ENCODE assay signal across 8 mouse cellular contexts in the genomic region with DNA sequence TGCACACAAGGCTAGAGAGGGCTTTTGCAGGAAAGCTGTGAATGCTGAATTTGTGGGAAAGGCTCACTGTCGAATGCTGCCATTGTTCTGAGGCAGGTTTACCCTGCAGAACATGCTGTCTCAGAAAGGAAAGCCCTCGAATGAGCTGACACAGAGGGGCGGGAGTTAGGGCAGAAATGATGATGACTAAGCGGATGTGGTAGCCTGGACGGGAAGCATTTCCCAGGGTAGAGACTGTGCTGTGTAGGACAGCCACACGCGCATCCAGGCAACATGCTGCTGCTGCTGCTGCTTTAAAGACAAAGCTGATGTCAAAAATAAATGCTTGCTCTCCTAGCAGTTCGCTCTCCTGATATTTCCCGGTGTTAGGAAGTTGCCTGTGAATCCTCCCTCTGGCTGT. TPM values are rescaled to one million over a fixed set of nuclear protein-coding genes. Genes with fewer than 3 reads are reported as not detected.
DNase-seq lines count a peak whose midpoint lies in the region; ATAC-seq and TF ChIP-seq lines count a peak whose summit lies in the region.

No protein-coding gene starts in this region.

- H3K36me3 ChIP-seq in intestine, embryonic 16.5 days (ENCODE audit: control insufficient read depth, insufficient read depth, low read length) = no peaks in the 10 kb centered on the region
- 0 out of 2 replicates have a peak, but pooled peaks cover 4% of the 10 kb centered on the region for H3K36me3 ChIP-seq in intestine, embryonic 15.5 days
- H3K36me3 ChIP-seq in liver, postnatal 0 days (replicated peaks; ENCODE audit: insufficient read depth, low read length) = peaks cover 20% of the 10 kb centered on the region
- no peaks in the 10 kb centered on the region; the same call in none of the 2 replicates for H3K36me3 ChIP-seq in stomach, embryonic 14.5 days (ENCODE audit: control insufficient read depth, insufficient read depth, low read length)

- no peaks in the 10 kb centered on the region for H3K9me3 ChIP-seq in intestine, embryonic 16.5 days (ENCODE audit: control insufficient read depth, low read length)
- H3K9me3 ChIP-seq in intestine, embryonic 15.5 days = no peaks in the 10 kb centered on the region
- no peaks in the 10 kb centered on the region for H3K9me3 ChIP-seq in liver, postnatal 0 days (ENCODE audit: low read length)
- H3K9me3 ChIP-seq in stomach, embryonic 14.5 days (ENCODE audit: control insufficient read depth, low read depth, low read length) = no peaks in the 10 kb centered on the region

- ATAC-seq in intestine, embryonic 16.5 days = peak; percentile 32; the same call in 1 of the 2 replicates
- no peak for ATAC-seq in intestine, embryonic 15.5 days
- ATAC-seq in granulocyte monocyte progenitor cell, adult 5-6 weeks (replicated peaks; ENCODE audit: poor library complexity, severe bottlenecking) = peak; percentile 90
- ATAC-seq in liver, postnatal 0 days = no peak; the same call in 1 of the 2 replicates
- ATAC-seq in stomach, embryonic 14.5 days (ENCODE audit: insufficient number of reproducible peaks, insufficient read depth, low FRiP score, low read depth) = 0 out of 2 replicates have a peak, but pooled peaks have one; percentile 28

- peak; percentile 59 for DNase-seq in NIH3T3 (ENCODE audit: low read depth)
- DNase-seq in liver, postnatal 0 days = peak; percentile 29
- no peak for DNase-seq in frontal cortex, postnatal 25 days (ENCODE audit: low spot score in 2 of 2)
- no peak for DNase-seq in cerebellum, adult 11 months

- no peaks in the 10 kb centered on the region for H3K27me3 ChIP-seq in intestine, embryonic 16.5 days (replicated peaks; ENCODE audit: control insufficient read depth, insufficient read depth, low read length)
- no peaks in the 10 kb centered on the region for H3K27me3 ChIP-seq in intestine, embryonic 15.5 days (replicated peaks)
- H3K27me3 ChIP-seq in liver, postnatal 0 days (ENCODE audit: insufficient read depth, low read length) = no peaks in the 10 kb centered on the region
- H3K27me3 ChIP-seq in stomach, embryonic 14.5 days (ENCODE audit: control insufficient read depth, insufficient read depth, low read length) = no peaks in the 10 kb centered on the region

- H3K27ac ChIP-seq in intestine, embryonic 16.5 days (ENCODE audit: low read length) = no peak overlapping the region
- no peak overlapping the region for H3K27ac ChIP-seq in intestine, embryonic 15.5 days
- no peak overlapping the region for H3K27ac ChIP-seq in liver, postnatal 0 days (ENCODE audit: low read depth)
- H3K27ac ChIP-seq in stomach, embryonic 14.5 days (ENCODE audit: low read length) = no peak overlapping the region

- H3K4me1 ChIP-seq in intestine, embryonic 16.5 days (ENCODE audit: control insufficient read depth, insufficient read depth, low read length) = peaks cover 4% of the 10 kb centered on the region; the same call in 1 of the 2 replicates
- no peaks in the 10 kb centered on the region for H3K4me1 ChIP-seq in intestine, embryonic 15.5 days (replicated peaks)
- no peaks in the 10 kb centered on the region for H3K4me1 ChIP-seq in liver, postnatal 0 days (ENCODE audit: insufficient read depth)
- H3K4me1 ChIP-seq in stomach, embryonic 14.5 days (ENCODE audit: control insufficient read depth, insufficient read depth, low read length) = no peaks in the 10 kb centered on the region

- H3K4me2 ChIP-seq in intestine, embryonic 16.5 days (ENCODE audit: low read depth, low read length) = no peak overlapping the region
- H3K4me2 ChIP-seq in intestine, embryonic 15.5 days (replicated peaks) = no peak overlapping the region
- no peak overlapping the region for H3K4me2 ChIP-seq in liver, postnatal 0 days (ENCODE audit: low read depth, low read length)
- no peak overlapping the region for H3K4me2 ChIP-seq in stomach, embryonic 14.5 days (replicated peaks; ENCODE audit: low read depth, low read length)

- TF ChIP-seq EP300 in liver, postnatal 0 days (IDR thresholded peaks at IDR 0.05; ENCODE audit: low read depth) = no peak

- TF ChIP-seq CTCF in liver, postnatal 0 days (IDR thresholded peaks at IDR 0.05; ENCODE audit: low read depth) = no peak

- H3K9ac ChIP-seq in intestine, embryonic 16.5 days (ENCODE audit: low read depth, low read length) = no peak overlapping the region
- H3K9ac ChIP-seq in intestine, embryonic 15.5 days = no peak overlapping the region
- H3K9ac ChIP-seq in liver, postnatal 0 days (replicated peaks) = no peak overlapping the region
- H3K9ac ChIP-seq in stomach, embryonic 14.5 days (replicated peaks; ENCODE audit: low read depth, low read length) = no peak overlapping the region

- H3K4me3 ChIP-seq in intestine, embryonic 16.5 days (ENCODE audit: low read length) = no peak overlapping the region
- H3K4me3 ChIP-seq in intestine, embryonic 15.5 days (replicated peaks) = no peak overlapping the region
- no peak overlapping the region for H3K4me3 ChIP-seq in liver, postnatal 0 days (ENCODE audit: low read depth, low read length)
- H3K4me3 ChIP-seq in stomach, embryonic 14.5 days (ENCODE audit: low read depth, low read length) = no peak overlapping the region

- 44% methylated on average over 9 of the region's 9 CpGs for WGBS in intestine, embryonic 16.5 days
- WGBS in intestine, embryonic 15.5 days = 42% methylated on average over 9 of the region's 9 CpGs
- 32% methylated on average over 9 of the region's 9 CpGs for WGBS in liver, postnatal 0 days (ENCODE audit: insufficient replicate concordance)
- WGBS in stomach, embryonic 14.5 days = 50% methylated on average over 9 of the region's 9 CpGs

RNA-seq across cellular contexts. Expression of a gene that starts 24.9 kb away (rescaled TPM):
- 44.7 and 50.3 TPM in 2 replicates for polyA plus RNA-seq in intestine, embryonic 16.5 days (2015; fragmentation: Nextera tagmentation; extraction: Ambion mirVana)
- polyA plus RNA-seq in intestine, embryonic 15.5 days (2015; fragmentation: Nextera tagmentation; extraction: Ambion mirVana) = 36.6 and 37.5 TPM in 2 replicates
- total RNA-seq in granulocyte monocyte progenitor cell, adult 5-6 weeks (2014; fragmentation: Nextera tagmentation) = 19.0 and 22.6 TPM in 2 replicates
- 18.3 and 22.4 TPM in 2 replicates for total RNA-seq in granulocyte monocyte progenitor cell, adult 5-6 weeks (2017)
- polyA plus RNA-seq in liver, postnatal 0 days (2015; fragmentation: Nextera tagmentation; extraction: Ambion mirVana) = 6.1 and 6.8 TPM in 2 replicates
- 12.0 and 14.4 TPM in 2 replicates for polyA plus RNA-seq in stomach, embryonic 14.5 days (2014; fragmentation: Nextera tagmentation; extraction: Ambion mirVana)

Comparison
In these comparisons a context has a peak if more than half of its experiments do, and no peak if none do; other contexts are left out.
1. ATAC-seq: peak in intestine, embryonic 16.5 days (single experiment), granulocyte monocyte progenitor cell, adult 5-6 weeks (single experiment) and stomach, embryonic 14.5 days (single experiment); none in intestine, embryonic 15.5 days (single experiment) and liver, postnatal 0 days (single experiment).
2. DNase-seq: peak in NIH3T3 (single experiment) and liver, postnatal 0 days (single experiment); none in frontal cortex, postnatal 25 days (0 of 2) and cerebellum, adult 11 months (single experiment).